Mouse (Mus musculus): Measurements from ENCODE around the gene Zfp398. TPM values are rescaled to one million over a fixed set of nuclear protein-coding genes. Genes with fewer than 3 reads are reported as not detected.

The Zfp398 gene
- polyA plus RNA-seq, 1 experiment from 2014 or later, result 3.7 TPM

MicroRNAs within 50 kb of the gene (microRNA counts, 519-probe panel; counts per million panel counts)
- microRNA mmu-miR-704, result 209 counts per million, percentile 61 among the panel's probes with 10 or more counts

Small RNAs within 50 kb of the gene (microRNA-seq; reads per million reads assigned to microRNA genes)
- gene Mir704, result not detected

Other genes with a start within 250 kb of the Zfp398 start
- 56.9 and 63.8 TPM in 2 replicates for gene Ezh2, start 240.3 kb upstream of the Zfp398 start, polyA plus RNA-seq (2015; fragmentation: Nextera tagmentation; extraction: Ambion mirVana)
- 162 and 189 TPM in 2 replicates for gene Pdia4, start 22.2 kb upstream of the Zfp398 start, polyA plus RNA-seq (2015; fragmentation: Nextera tagmentation; extraction: Ambion mirVana)
- 1.2 TPM in 2 replicates for gene Zfp786, start 4.8 kb upstream of the Zfp398 start, polyA plus RNA-seq (2015; fragmentation: Nextera tagmentation; extraction: Ambion mirVana)
- gene Zfp282, start 41.5 kb downstream of the Zfp398 start, polyA plus RNA-seq (2015; fragmentation: Nextera tagmentation; extraction: Ambion mirVana), result 7.6 TPM in 2 replicates
- 8.9 and 9.2 TPM in 2 replicates for gene Zfp212, start 84.8 kb downstream of the Zfp398 start, polyA plus RNA-seq (2015; fragmentation: Nextera tagmentation; extraction: Ambion mirVana)
- gene Zfp956, start 117.7 kb downstream of the Zfp398 start, polyA plus RNA-seq (2015; fragmentation: Nextera tagmentation; extraction: Ambion mirVana), result 2.4 and 2.8 TPM in 2 replicates
- 2.6 and 2.8 TPM in 2 replicates for gene Zfp777, start 213.2 kb downstream of the Zfp398 start, polyA plus RNA-seq (2015; fragmentation: Nextera tagmentation; extraction: Ambion mirVana)

All from heart, embryonic 13.5 days (tissue).